Mouse (Mus musculus): ENCODE measurements around the gene Cux2. TPM values are rescaled to one million over a fixed set of nuclear protein-coding genes. Genes with fewer than 3 reads are reported as not detected.
A peak's percentile ranks its signal among the peaks of the same experiment; 100 is the strongest.

Cux2 gene
- total and polyA plus RNA-seq, 3 experiments: 1.4 to 3.5 TPM; not detected in 1

GRCm38 (mm10) chr5:121905671-121906070 lies 144.2 kb downstream of the Cux2 start:
- Histone ChIP-seq H3K36me3 (ENCODE audit: control insufficient read depth in 1 of 2, insufficient read depth in 2 of 2, low read length in 2 of 2) (no peaks in the 10 kb centered on the region), H3K79me2 (ENCODE audit: control insufficient read depth, insufficient read depth, low read length, poor library complexity) (no peaks in the 10 kb centered on the region), H3K27me3 (ENCODE audit: control insufficient read depth in 1 of 2, insufficient read depth in 2 of 2, low read length in 2 of 2) (no peaks in the 10 kb centered on the region), H3K27ac (ENCODE audit: control insufficient read depth, low read depth, low read length) (no peak overlapping the region), H3K4me1 (ENCODE audit: control insufficient read depth in 1 of 2, insufficient read depth in 2 of 2, low read length in 2 of 2) (no peaks in the 10 kb centered on the region), H3K9ac (ENCODE audit: control insufficient read depth, low read depth, low read length, poor library complexity, severe bottlenecking) (no peak overlapping the region), H3K9me3 (replicated peaks; ENCODE audit: insufficient read depth, low read length) (no peaks in the 10 kb centered on the region), H3K4me3 (ENCODE audit: control insufficient read depth in 1 of 2, insufficient read depth in 1 of 2, low read depth in 2 of 2, low read length in 2 of 2) (no peak overlapping the region)
- no peak for TF ChIP-seq TAL1 (IDR thresholded peaks at IDR 0.05; ENCODE audit: low read length)
- TF ChIP-seq MXI1 (IDR thresholded peaks at IDR 0.05; ENCODE audit: low read depth, low read length): no peak
- no peak for TF ChIP-seq MYB (IDR thresholded peaks at IDR 0.05; ENCODE audit: low read depth, low read length)
- TF ChIP-seq UBTF (IDR thresholded peaks at IDR 0.05; ENCODE audit: borderline replicate concordance, insufficient read depth, low read depth, low read length): no peak
- TF ChIP-seq USF2 (IDR thresholded peaks at IDR 0.05; ENCODE audit: borderline replicate concordance in 1 of 2, insufficient read depth in 1 of 2, low read depth in 1 of 2, low read length in 2 of 2): no peak
- no peak for TF ChIP-seq NELFE (IDR thresholded peaks at IDR 0.05; ENCODE audit: low read depth, low read length)
- TF ChIP-seq ZMIZ1 (IDR thresholded peaks at IDR 0.05; ENCODE audit: low read depth, low read length): no peak
- no peak for TF ChIP-seq BHLHE40 (IDR thresholded peaks at IDR 0.05; ENCODE audit: borderline replicate concordance, low read depth, low read length)
- TF ChIP-seq POLR2A (IDR thresholded peaks at IDR 0.05; ENCODE audit: control insufficient read depth in 1 of 2, insufficient read depth in 1 of 2, low read depth in 1 of 2, low read length in 2 of 2, poor library complexity in 1 of 2): no peak
- TF ChIP-seq POLR2AphosphoS2 (IDR thresholded peaks at IDR 0.05; ENCODE audit: low read length): no peak
- no peak for TF ChIP-seq RCOR1 (IDR thresholded peaks at IDR 0.05; ENCODE audit: low read depth, low read length)
- no peak for DNase-seq (ENCODE audit: low read depth, low spot score)

- DNase-seq (ENCODE audit: low read depth, low spot score): no peak
- Histone ChIP-seq H3K36me3 (ENCODE audit: control insufficient read depth in 1 of 2, insufficient read depth in 2 of 2, low read length in 2 of 2) (no peaks in the 10 kb centered on the region), H3K9ac (ENCODE audit: control insufficient read depth, low read depth, low read length, poor library complexity, severe bottlenecking) (no peak overlapping the region), H3K27ac (ENCODE audit: control insufficient read depth, low read depth, low read length) (no peak overlapping the region), H3K79me2 (ENCODE audit: control insufficient read depth, insufficient read depth, low read length, poor library complexity) (no peaks in the 10 kb centered on the region), H3K4me3 (ENCODE audit: control insufficient read depth in 1 of 2, insufficient read depth in 1 of 2, low read depth in 2 of 2, low read length in 2 of 2) (no peak overlapping the region), H3K27me3 (ENCODE audit: control insufficient read depth in 1 of 2, insufficient read depth in 2 of 2, low read length in 2 of 2) (no peaks in the 10 kb centered on the region), H3K4me1 (ENCODE audit: control insufficient read depth in 1 of 2, insufficient read depth in 2 of 2, low read length in 2 of 2) (no peaks in the 10 kb centered on the region), H3K9me3 (replicated peaks; ENCODE audit: insufficient read depth, low read length) (no peaks in the 10 kb centered on the region)
- peak; percentile 32; the same call in 1 of the 2 replicates for TF ChIP-seq USF1 (IDR thresholded peaks at IDR 0.05; ENCODE audit: low read depth, low read length)
- TF ChIP-seq CHD2 (IDR thresholded peaks at IDR 0.05; ENCODE audit: low read length): no peak
Measured at GRCm38 (mm10) chr5:121904799-121905198, 145.1 kb downstream of the Cux2 start.

- no peak for DNase-seq (ENCODE audit: low read depth, low spot score)
- Histone ChIP-seq H3K4me1 (ENCODE audit: control insufficient read depth in 1 of 2, insufficient read depth in 2 of 2, low read length in 2 of 2) (no peaks in the 10 kb centered on the region), H3K36me3 (ENCODE audit: control insufficient read depth in 1 of 2, insufficient read depth in 2 of 2, low read length in 2 of 2) (no peaks in the 10 kb centered on the region), H3K79me2 (ENCODE audit: control insufficient read depth, insufficient read depth, low read length, poor library complexity) (no peaks in the 10 kb centered on the region), H3K27me3 (ENCODE audit: control insufficient read depth in 1 of 2, insufficient read depth in 2 of 2, low read length in 2 of 2) (no peaks in the 10 kb centered on the region), H3K9ac (ENCODE audit: control insufficient read depth, low read depth, low read length, poor library complexity, severe bottlenecking) (no peak overlapping the region), H3K9me3 (replicated peaks; ENCODE audit: insufficient read depth, low read length) (no peaks in the 10 kb centered on the region), H3K4me3 (ENCODE audit: control insufficient read depth in 1 of 2, insufficient read depth in 1 of 2, low read depth in 2 of 2, low read length in 2 of 2) (no peak overlapping the region), H3K27ac (ENCODE audit: control insufficient read depth, low read depth, low read length) (no peak overlapping the region)
- TF ChIP-seq NRF1 (IDR thresholded peaks at IDR 0.05; ENCODE audit: insufficient read depth, low read depth, low read length, poor library complexity, severe bottlenecking): no peak
- no peak for TF ChIP-seq SMC3 (IDR thresholded peaks at IDR 0.05; ENCODE audit: low read depth, low read length)
- TF ChIP-seq TCF12 (IDR thresholded peaks at IDR 0.05; ENCODE audit: low read depth, low read length): no peak
- TF ChIP-seq HCFC1 (IDR thresholded peaks at IDR 0.05; ENCODE audit: low read depth, low read length): no peak
- TF ChIP-seq ELF1 (IDR thresholded peaks at IDR 0.05; ENCODE audit: low read depth, low read length): no peak
- no peak for TF ChIP-seq ZKSCAN1 (IDR thresholded peaks at IDR 0.05; ENCODE audit: low read depth, low read length)
- TF ChIP-seq CHD2 (IDR thresholded peaks at IDR 0.05; ENCODE audit: low read length): no peak
- TF ChIP-seq MAX (IDR thresholded peaks at IDR 0.05; ENCODE audit: low read length): no peak
Measured at GRCm38 (mm10) chr5:121902809-121903745, 146.8 kb downstream of the Cux2 start.
